Mouse (Mus musculus) hindbrain, postnatal 0 days (tissue): ENCODE results near the gene Zfp426. TPM values are rescaled to one million over a fixed set of nuclear protein-coding genes. Genes with fewer than 3 reads are reported as not detected.

Experiments
- ATAC-seq: fragments of 200-750 bp; cut with Nextera tagmentation; 2 replicates; pipeline ENCODE4 v1.8.0; 2017; ENCODE audit warnings: mild to moderate bottlenecking, moderate TSS enrichment, moderate library complexity
- DNase-seq: peaks from one replicate; pipeline ENCODE4 v3.0.0-alpha.2; 2015; ENCODE audit warnings: low spot score
- H3K27ac ChIP-seq: fragments of 300-500 bp; sonication (generic); 2 replicates; pipeline ENCODE4 v1.5.1; 2014; ENCODE audit warnings: mild to moderate bottlenecking
- H3K27me3 ChIP-seq: fragments of 300-500 bp; sonication (generic); 2 replicates; pipeline ENCODE4 v1.6.1; 2014; ENCODE audit warnings: low read length, mixed read lengths; ENCODE audit not compliant: insufficient read depth
- H3K36me3 ChIP-seq: fragments of 300-500 bp; sonication (generic); 2 replicates; pipeline ENCODE4 v1.6.1; 2014; ENCODE audit warnings: low read length, mixed read lengths; ENCODE audit not compliant: insufficient read depth
- H3K4me1 ChIP-seq: fragments of 300-500 bp; sonication (generic); 2 replicates; pipeline ENCODE4 v1.6.1; 2014; ENCODE audit warnings: antibody characterized with exemption, low read length, mixed read lengths; ENCODE audit not compliant: insufficient read depth
- H3K4me2 ChIP-seq: fragments of 300-500 bp; sonication (generic); 2 replicates; pipeline ENCODE4 v1.6.1; 2014; ENCODE audit warnings: low read depth, mild to moderate bottlenecking, low read length, moderate library complexity, mixed read lengths
- H3K4me3 ChIP-seq: fragments of 300-500 bp; sonication (generic); 2 replicates; pipeline ENCODE4 v1.5.1; 2014; ENCODE audit warnings: low read length
- H3K9ac ChIP-seq: fragments of 300-500 bp; sonication (generic); replicated peaks from 2 replicates; pipeline ENCODE4 v1.6.1; 2014; ENCODE audit warnings: mild to moderate bottlenecking, low read length, moderate library complexity, mixed read lengths
- H3K9me3 ChIP-seq: fragments of 300-500 bp; sonication (generic); 2 replicates; pipeline ENCODE4 v1.6.1; 2016; ENCODE audit warnings: low read length, mixed read lengths
- CTCF ChIP-seq: IDR thresholded peaks from 2 replicates; pipeline ENCODE4 v1.5.1; 2016; ENCODE audit warnings: antibody characterized with exemption, control low read depth, low read depth
- whole genome bisulfite sequencing: fragments of 180-500 bp; shearing (Covaris S2); extraction: QIAGEN DNeasy Blood & Tissue Kit; methylation state at CpG from one replicate; pipeline ENCODE4 v1.1.7; 2014; 5-methylcytosine and 5-hydroxymethylcytosine counted together
- polyA plus RNA-seq: library from polyadenylated mRNA; unstranded; fragments of >200 nt; fragmentation: Nextera tagmentation; extraction: Ambion mirVana; gene quantifications from 2 replicates; pipeline ENCODE4 v1.2.1, GENCODE M21; 2015
- total RNA-seq: library from RNA; depleted of rRNA; stranded (reverse); fragments of >200 nt; gene quantifications from 2 replicates; pipeline ENCODE4 v1.2.3, GENCODE M21; 2014

The Zfp426 gene
- total and polyA plus RNA-seq, 2 experiments from 2014 or later, result 22.1 to 48.3 TPM

- Histone ChIP-seq H3K27ac (no peak overlapping the region), H3K9me3 (no peaks in the 10 kb centered on the region), H3K4me3 (no peak overlapping the region), H3K4me2 (peak overlapping the region; percentile 88; the same call in 1 of the 2 replicates), H3K36me3 (peaks cover 6% of the 10 kb centered on the region; the same call in 1 of the 2 replicates), H3K9ac (no peak overlapping the region), H3K4me1 (peaks cover 17% of the 10 kb centered on the region), H3K27me3 (no peaks in the 10 kb centered on the region)
- no peak for ATAC-seq
- TF ChIP-seq CTCF, result no peak
- 87% methylated on average over 4 of the region's 4 CpGs for WGBS
- DNase-seq, result no peak
Observed at GRCm38 (mm10) chr9:20518708-20519107, 26.2 kb upstream of the Zfp426 start.

- Histone ChIP-seq H3K4me1 (peaks cover 17% of the 10 kb centered on the region), H3K36me3 (peaks cover 12% of the 10 kb centered on the region; the same call in 1 of the 2 replicates), H3K9me3 (no peaks in the 10 kb centered on the region), H3K4me2 (no peak overlapping the region), H3K27ac (no peak overlapping the region), H3K9ac (no peak overlapping the region), H3K27me3 (no peaks in the 10 kb centered on the region), H3K4me3 (no peak overlapping the region)
- WGBS, result 95% methylated on average over 1 of the region's 1 CpGs
- DNase-seq, result no peak
- ATAC-seq, result no peak
- TF ChIP-seq CTCF, result no peak
Observed at GRCm38 (mm10) chr9:20517727-20518126, 25.2 kb upstream of the Zfp426 start.

- Histone ChIP-seq H3K9me3 (no peaks in the 10 kb centered on the region), H3K36me3 (peaks cover 12% of the 10 kb centered on the region; the same call in 1 of the 2 replicates), H3K27ac (no peak overlapping the region), H3K4me2 (no peak overlapping the region), H3K4me3 (no peak overlapping the region), H3K9ac (no peak overlapping the region), H3K4me1 (peaks cover under 1% of the 10 kb centered on the region), H3K27me3 (no peaks in the 10 kb centered on the region)
- TF ChIP-seq CTCF, result no peak
- ATAC-seq, result no peak
- DNase-seq, result no peak
- WGBS, result 97% methylated on average over 3 of the region's 3 CpGs
Observed at GRCm38 (mm10) chr9:20514016-20514415, 21.5 kb upstream of the Zfp426 start.

GRCm38 (mm10) chr9:20512714-20513113, 20.2 kb upstream of the Zfp426 start:
- no peak for TF ChIP-seq CTCF
- Histone ChIP-seq H3K9me3 (no peaks in the 10 kb centered on the region), H3K4me2 (no peak overlapping the region), H3K4me3 (no peak overlapping the region), H3K9ac (no peak overlapping the region), H3K27ac (no peak overlapping the region), H3K4me1 (no peaks in the 10 kb centered on the region), H3K27me3 (no peaks in the 10 kb centered on the region), H3K36me3 (peaks cover 12% of the 10 kb centered on the region; the same call in 1 of the 2 replicates)
- ATAC-seq, result no peak
- 90% methylated on average over 8 of the region's 8 CpGs for WGBS
- no peak for DNase-seq

DNA sequence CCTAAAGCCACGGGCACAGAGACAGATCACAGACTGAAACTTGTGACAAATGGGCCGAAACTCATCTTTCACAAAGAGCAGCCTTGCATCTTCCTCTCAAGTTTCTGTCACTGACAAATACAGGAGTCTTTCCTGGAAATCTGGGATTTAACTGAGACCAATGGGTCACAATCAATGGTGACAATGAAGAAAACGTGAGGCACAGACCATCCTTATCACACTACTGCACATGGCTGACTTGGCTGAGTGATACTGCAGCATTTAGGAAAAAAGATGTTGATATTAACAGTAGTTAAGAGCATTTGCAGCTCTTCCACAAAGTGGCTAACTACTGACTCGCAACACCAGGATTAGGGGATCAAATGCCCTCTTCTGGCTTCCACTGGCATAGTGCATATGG, 19.1 kb upstream of the Zfp426 start:
- no peak for TF ChIP-seq CTCF
- no peaks in the 10 kb centered on the region for H3K9me3 ChIP-seq
- WGBS, result 85% methylated on average over 4 of the region's 4 CpGs
- H3K9ac ChIP-seq, result no peak overlapping the region
- no peaks in the 10 kb centered on the region for H3K27me3 ChIP-seq
- no peaks in the 10 kb centered on the region for H3K4me1 ChIP-seq
- H3K36me3 ChIP-seq, result peaks cover 17% of the 10 kb centered on the region; the same call in 1 of the 2 replicates
- no peak overlapping the region for H3K4me3 ChIP-seq
- no peak overlapping the region for H3K27ac ChIP-seq
- ATAC-seq (no peak), DNase-seq (no peak)
- H3K4me2 ChIP-seq, result no peak overlapping the region

GRCm38 (mm10) chr9:20510346-20510745, 17.8 kb upstream of the Zfp426 start:
- no peak overlapping the region for H3K27ac ChIP-seq
- H3K27me3 ChIP-seq, result no peaks in the 10 kb centered on the region
- ATAC-seq (no peak), DNase-seq (no peak)
- TF ChIP-seq CTCF, result no peak
- no peak overlapping the region for H3K9ac ChIP-seq
- no peaks in the 10 kb centered on the region for H3K4me1 ChIP-seq
- WGBS, result 80% methylated on average over 1 of the region's 1 CpGs
- H3K9me3 ChIP-seq, result no peaks in the 10 kb centered on the region
- H3K36me3 ChIP-seq, result peaks cover 26% of the 10 kb centered on the region
- no peak overlapping the region for H3K4me2 ChIP-seq
- H3K4me3 ChIP-seq, result no peak overlapping the region

DNA sequence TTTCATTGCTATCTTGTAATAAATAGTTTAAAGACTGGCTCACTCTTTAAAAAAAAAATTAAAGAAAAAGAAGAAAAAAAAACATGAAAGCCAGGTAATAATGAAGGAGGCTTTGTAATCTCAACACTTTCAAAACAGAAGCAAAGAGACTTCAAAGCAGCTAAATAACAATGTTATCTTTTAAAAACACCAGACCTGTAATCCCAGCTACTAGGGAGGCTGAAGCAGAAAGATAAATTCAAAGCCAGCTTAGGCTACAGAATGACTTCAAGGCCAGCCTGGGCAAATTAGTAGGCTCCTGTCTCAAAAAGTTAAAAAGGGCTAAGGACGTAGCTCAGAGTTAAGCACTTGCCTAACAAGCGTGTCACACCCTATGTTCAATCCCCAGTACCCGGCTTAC, 17.1 kb upstream of the Zfp426 start:
- Histone ChIP-seq H3K36me3 (peaks cover 32% of the 10 kb centered on the region), H3K27ac (no peak overlapping the region), H3K4me2 (no peak overlapping the region), H3K27me3 (no peaks in the 10 kb centered on the region), H3K4me1 (no peaks in the 10 kb centered on the region), H3K9me3 (no peaks in the 10 kb centered on the region), H3K9ac (no peak overlapping the region), H3K4me3 (no peak overlapping the region)
- no peak for DNase-seq
- TF ChIP-seq CTCF, result no peak
- ATAC-seq, result no peak
- 75% methylated on average over 3 of the region's 3 CpGs for WGBS
